ENCODE assay signal across 18 mouse cellular contexts in the genomic region with DNA sequence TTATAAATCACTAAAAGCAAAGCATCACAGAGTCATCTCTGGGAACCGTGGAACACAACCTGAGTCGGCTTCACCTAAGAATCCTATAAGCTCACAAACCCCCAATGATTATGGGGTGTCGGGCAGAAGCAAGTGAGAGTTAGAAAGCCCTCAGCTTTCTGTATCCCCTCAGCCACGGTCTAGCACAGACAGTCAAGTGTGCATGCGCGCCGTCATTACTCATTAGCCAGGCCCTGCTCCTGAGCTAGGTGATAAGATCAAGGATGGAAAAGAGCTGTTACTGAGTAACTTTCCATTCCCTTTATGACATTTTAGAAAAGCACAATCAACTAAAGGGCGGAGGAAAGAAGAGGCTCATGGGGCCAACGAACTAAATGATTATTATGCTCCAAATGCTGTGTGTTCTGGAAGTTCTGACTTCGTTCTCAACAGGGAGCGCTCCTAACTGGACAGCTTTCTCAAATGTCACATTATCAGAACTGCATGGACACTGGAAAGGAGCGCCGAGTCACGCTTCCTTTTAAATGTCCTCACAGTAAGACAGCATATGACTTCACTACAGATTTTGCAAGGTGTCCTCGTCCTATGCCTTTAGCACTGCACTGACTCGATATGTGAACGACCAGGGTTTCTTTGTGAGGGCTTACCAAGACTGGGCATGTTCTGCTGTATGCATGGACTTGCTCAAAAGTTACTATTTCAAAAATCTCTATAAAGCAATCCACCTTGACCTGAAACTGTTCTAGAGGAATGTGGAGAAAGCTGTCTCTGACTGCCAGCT. TPM values are rescaled to one million over a fixed set of nuclear protein-coding genes. Genes with fewer than 3 reads are reported as not detected.
A peak's percentile ranks its signal among the peaks of the same experiment; 100 is the strongest.
DNase-seq lines count a peak whose midpoint lies in the region; ATAC-seq lines count a peak whose summit lies in the region.
"Had no signal": no experiment of that assay in that cellular context is flagged by ENCODE, and none has a peak within 500 bp of the region (broad histone marks: within the 10 kb centered on the region; RNA-seq: fewer than 3 reads in every experiment).

No protein-coding gene starts in this region.

- ATAC-seq in kidney, embryonic 14.5 days (ENCODE audit: low FRiP score, low TSS enrichment) = peak; percentile 79; the same call in 1 of the 2 replicates
- peak; percentile 61 for ATAC-seq in liver, embryonic 11.5 days (replicated peaks; ENCODE audit: low FRiP score)

- 74% methylated on average over 17 of the region's 17 CpGs for WGBS in kidney, embryonic 14.5 days
- WGBS in liver, embryonic 11.5 days = 79% methylated on average over 17 of the region's 17 CpGs

- no peak overlapping the region for H3K9ac ChIP-seq in kidney, embryonic 14.5 days (ENCODE audit: low read depth, low read length)
- H3K9ac ChIP-seq in liver, embryonic 11.5 days (ENCODE audit: low read depth, low read length) = no peak overlapping the region
- H3K9ac ChIP-seq: embryonic facial prominence, embryonic 12.5 days; forebrain, embryonic 12.5 days; limb, embryonic 15.5 days; midbrain, embryonic 12.5 days had no signal

- H3K27ac ChIP-seq in kidney, embryonic 14.5 days (ENCODE audit: low read depth, low read length) = peak overlapping the region; percentile 75; the same call in 1 of the 2 replicates
- H3K27ac ChIP-seq in liver, embryonic 11.5 days (ENCODE audit: low read depth, low read length) = peak overlapping the region; percentile 26; the same call in 1 of the 2 replicates
- H3K27ac ChIP-seq: embryonic facial prominence, embryonic 12.5 days; forebrain, embryonic 12.5 days; left cerebral cortex, adult 2 months; limb, embryonic 15.5 days; midbrain, embryonic 12.5 days had no signal

- no peak overlapping the region for H3K4me2 ChIP-seq in kidney, embryonic 14.5 days (replicated peaks; ENCODE audit: low read depth, low read length)
- no peak overlapping the region for H3K4me2 ChIP-seq in liver, embryonic 11.5 days
- H3K4me2 ChIP-seq: embryonic facial prominence, embryonic 12.5 days; forebrain, embryonic 12.5 days; limb, embryonic 15.5 days; midbrain, embryonic 12.5 days had no signal

- DNase-seq in urinary bladder, postnatal 36 days (ENCODE audit: low spot score in 2 of 2) = peak; percentile 23 to 36
- no peak for DNase-seq in urinary bladder, adult 2 months (ENCODE audit: low spot score)
- DNase-seq in liver, embryonic 11.5 days (ENCODE audit: low spot score) = no peak
- peak; percentile 75 for DNase-seq in yolk sac, embryonic 10.5 days (ENCODE audit: low spot score)
- no peak for DNase-seq in retina, embryonic 14.5 days (ENCODE audit: low spot score)
- no peak for DNase-seq in retina, postnatal 1 day
- DNase-seq in thymus, postnatal 25 days = no peak
- DNase-seq: cerebellum, postnatal 10 days; gastrocnemius, postnatal 25 days; right cerebral cortex, postnatal 14 days had no signal

- no peaks in the 10 kb centered on the region for H3K4me1 ChIP-seq in kidney, embryonic 14.5 days (ENCODE audit: control insufficient read depth, insufficient read depth, low read length)
- no peaks in the 10 kb centered on the region for H3K4me1 ChIP-seq in liver, embryonic 11.5 days (replicated peaks; ENCODE audit: control insufficient read depth, insufficient read depth, low read length)
- H3K4me1 ChIP-seq: embryonic facial prominence, embryonic 12.5 days; forebrain, embryonic 12.5 days; limb, embryonic 15.5 days; midbrain, embryonic 12.5 days had no signal

- no peak overlapping the region for H3K4me3 ChIP-seq in kidney, embryonic 14.5 days (ENCODE audit: low read length)
- no peak overlapping the region for H3K4me3 ChIP-seq in liver, embryonic 11.5 days (ENCODE audit: low read depth, low read length)
- H3K4me3 ChIP-seq: embryonic facial prominence, embryonic 12.5 days; forebrain, embryonic 12.5 days; left cerebral cortex, adult 2 months; limb, embryonic 15.5 days; midbrain, embryonic 12.5 days had no signal

- peaks cover 10% of the 10 kb centered on the region for H3K36me3 ChIP-seq in kidney, embryonic 14.5 days (ENCODE audit: control insufficient read depth, insufficient read depth, low read length)
- H3K36me3 ChIP-seq in liver, embryonic 11.5 days (ENCODE audit: control insufficient read depth, insufficient read depth, low read length) = peaks cover 8% of the 10 kb centered on the region; the same call in 1 of the 2 replicates

- H3K27me3 ChIP-seq in kidney, embryonic 14.5 days (ENCODE audit: control insufficient read depth, insufficient read depth, low read length) = no peaks in the 10 kb centered on the region
- H3K27me3 ChIP-seq in liver, embryonic 11.5 days (replicated peaks; ENCODE audit: control insufficient read depth, insufficient read depth, low read length) = no peaks in the 10 kb centered on the region
- H3K27me3 ChIP-seq: embryonic facial prominence, embryonic 12.5 days; forebrain, embryonic 12.5 days; limb, embryonic 15.5 days; midbrain, embryonic 12.5 days had no signal

- no peaks in the 10 kb centered on the region for H3K9me3 ChIP-seq in kidney, embryonic 14.5 days (ENCODE audit: control insufficient read depth, low read length)
- no peaks in the 10 kb centered on the region for H3K9me3 ChIP-seq in liver, embryonic 11.5 days (ENCODE audit: control insufficient read depth, low read length)
- H3K9me3 ChIP-seq: embryonic facial prominence, embryonic 12.5 days; forebrain, embryonic 12.5 days; limb, embryonic 15.5 days; midbrain, embryonic 12.5 days had no signal

RNA-seq across cellular contexts. Expression of a gene that starts 29.0 kb away (rescaled TPM):
- polyA plus RNA-seq in urinary bladder, adult 2 months (2012; rRNA removed) = 60.3 and 78.8 TPM in 2 replicates
- 59.7 and 87.4 TPM in 2 replicates for polyA plus RNA-seq in kidney, embryonic 14.5 days (2014; fragmentation: Nextera tagmentation; extraction: Ambion mirVana)
- 4.0 and 4.8 TPM in 2 replicates for polyA plus RNA-seq in liver, embryonic 11.5 days (2014; fragmentation: Nextera tagmentation; extraction: Ambion mirVana)

RNA-seq across cellular contexts. Expression of a gene that starts 29.5 kb away (rescaled TPM):
- polyA plus RNA-seq in urinary bladder, adult 2 months (2012; rRNA removed) = 15.6 and 15.8 TPM in 2 replicates
- 5.0 and 6.4 TPM in 2 replicates for polyA plus RNA-seq in kidney, embryonic 14.5 days (2014; fragmentation: Nextera tagmentation; extraction: Ambion mirVana)
- not detected in 2 replicates for polyA plus RNA-seq in liver, embryonic 11.5 days (2014; fragmentation: Nextera tagmentation; extraction: Ambion mirVana)
- polyA plus RNA-seq: heart, postnatal 0 days; limb, embryonic 15.5 days had no signal

RNA-seq across cellular contexts. Expression of a gene that starts 37.8 kb away (rescaled TPM):
- polyA plus RNA-seq in urinary bladder, adult 2 months (2012; rRNA removed) = 12.3 and 23.2 TPM in 2 replicates
- 3.7 and 4.4 TPM in 2 replicates for polyA plus RNA-seq in kidney, embryonic 14.5 days (2014; fragmentation: Nextera tagmentation; extraction: Ambion mirVana)
- not detected in 2 replicates for polyA plus RNA-seq in liver, embryonic 11.5 days (2014; fragmentation: Nextera tagmentation; extraction: Ambion mirVana)
- polyA plus RNA-seq: heart, postnatal 0 days; limb, embryonic 15.5 days; neural tube, embryonic 14.5 days had no signal

Comparison
In these comparisons a context has a peak if more than half of its experiments do, and no peak if none do; other contexts are left out.
1. DNase-seq: peak in urinary bladder, postnatal 36 days (2 of 2) and yolk sac, embryonic 10.5 days (single experiment); none in urinary bladder, adult 2 months (single experiment), liver, embryonic 11.5 days (single experiment), retina, embryonic 14.5 days (single experiment), retina, postnatal 1 day (single experiment) and thymus, postnatal 25 days (single experiment).
2. RNA of a gene that starts 29.0 kb away (polyA plus RNA-seq): 59.7 to 87.4 TPM in kidney, embryonic 14.5 days and 60.3 to 78.8 TPM in urinary bladder, adult 2 months; 4.0 to 4.8 TPM in liver, embryonic 11.5 days; every median in the first group is over 10 times any median in the second.